Mouse (Mus musculus): ENCODE results near the gene Dclk2. TPM values are rescaled to one million over a fixed set of nuclear protein-coding genes. Genes with fewer than 3 reads are reported as not detected.

Gene Dclk2
- total RNA-seq, 2 experiments from 2014 or later = 1.00 to 1.6 TPM

DNA sequence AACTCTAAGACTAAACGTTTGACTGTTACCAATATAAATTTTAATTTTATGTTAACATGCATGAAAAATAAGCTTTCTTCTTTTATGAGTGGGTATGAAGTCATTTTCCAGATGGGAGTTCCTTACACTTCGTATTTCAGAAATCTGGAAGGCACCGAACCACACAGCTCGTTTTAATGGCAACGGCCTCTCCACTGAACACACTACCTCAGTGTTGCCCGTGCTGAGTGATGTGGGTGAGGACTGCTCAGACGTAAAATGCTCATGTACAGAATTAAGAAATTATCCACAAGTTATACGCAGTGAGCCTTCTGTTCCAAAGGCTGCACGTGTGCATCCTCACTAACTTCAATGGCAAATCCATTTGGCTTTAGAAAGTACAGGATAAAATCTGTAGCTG, 113.8 kb downstream of the Dclk2 start:
- DNase-seq = no peak
- intact Hi-C loops (cut with DNase I) = no loop called here

DNA sequence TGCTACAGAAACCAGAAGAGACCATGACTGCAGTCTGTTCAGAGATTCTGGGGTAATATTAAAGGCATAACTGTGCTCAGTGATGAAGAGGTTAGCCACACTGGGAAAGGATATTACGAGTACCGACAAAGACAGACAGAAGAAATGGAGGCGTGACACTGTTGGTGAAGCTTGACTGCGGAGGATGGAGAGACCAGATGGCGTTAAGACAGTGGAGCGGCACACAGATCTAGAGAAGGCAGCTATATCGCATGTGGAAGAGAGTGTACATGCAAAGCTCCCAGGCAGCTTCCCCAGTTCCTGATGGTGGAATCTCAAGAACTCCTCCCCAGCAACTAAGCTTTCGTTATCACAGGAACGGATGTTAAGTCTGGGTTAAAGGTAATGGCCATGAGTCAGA, 116.4 kb downstream of the Dclk2 start:
- no peak for DNase-seq
- intact Hi-C loops (cut with DNase I) = no loop called here

DNA sequence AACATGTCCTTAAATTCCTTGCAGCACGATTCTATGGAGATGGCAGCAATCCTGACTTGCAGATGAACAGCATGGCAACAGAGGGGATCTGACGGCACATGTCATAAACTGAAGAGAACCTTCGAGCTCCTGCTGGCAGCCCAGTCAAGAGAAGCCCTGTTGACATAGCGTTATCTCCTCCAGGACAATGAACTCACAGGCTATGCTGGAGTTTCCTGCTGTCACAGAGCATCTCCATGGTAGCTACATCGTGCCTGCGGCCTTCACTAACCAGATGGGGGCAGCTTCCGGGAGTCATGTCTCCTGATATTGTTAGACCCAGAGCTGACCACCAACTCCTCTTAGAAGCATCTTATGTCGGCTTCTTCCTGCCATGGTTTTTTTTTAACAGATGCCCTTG, 117.8 kb downstream of the Dclk2 start:
- intact Hi-C loops (cut with DNase I) = no loop called here
- no peak for DNase-seq

DNA sequence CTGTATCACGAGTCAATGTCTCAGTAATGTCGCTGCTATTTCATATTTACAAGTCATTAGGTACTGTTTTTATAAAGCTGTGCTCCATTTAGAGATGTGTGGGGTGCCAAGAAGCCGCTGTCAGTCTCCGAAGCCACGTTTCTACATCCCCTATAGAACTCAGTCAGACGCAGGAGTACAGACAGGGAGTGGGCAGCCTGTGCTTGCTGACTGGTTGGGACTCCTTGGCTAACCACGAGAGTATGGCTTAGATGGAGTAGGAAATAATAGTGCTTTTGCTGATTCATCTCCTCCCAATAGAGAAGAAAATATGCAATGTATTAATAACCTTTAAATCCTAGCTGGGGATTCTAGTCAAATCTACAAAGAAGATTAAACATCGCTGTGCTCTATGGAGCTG, 119.8 kb downstream of the Dclk2 start:
- intact Hi-C loops (cut with DNase I) = no loop called here
- DNase-seq = no peak

DNA sequence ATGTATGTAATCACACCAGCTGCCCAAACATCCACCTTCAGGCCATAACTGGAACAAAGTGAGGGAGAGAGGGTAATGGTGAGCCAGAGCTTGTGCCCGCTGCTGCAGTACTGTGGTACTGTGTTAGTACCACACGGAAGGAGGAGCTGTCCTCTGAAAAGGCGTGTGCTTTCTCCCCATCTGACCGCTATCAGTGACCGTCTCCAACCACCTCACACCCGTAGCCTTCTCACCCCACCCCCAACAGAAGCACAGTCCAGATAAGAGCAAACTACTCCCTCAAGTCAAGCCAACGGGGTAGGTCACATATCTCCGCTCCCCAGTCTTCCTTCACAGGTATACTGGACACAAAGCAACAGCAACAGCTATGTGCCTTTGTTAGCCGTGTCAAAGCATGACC, 121.6 kb downstream of the Dclk2 start:
- DNase-seq = no peak
- intact Hi-C loops (cut with DNase I) = no loop called here

DNA sequence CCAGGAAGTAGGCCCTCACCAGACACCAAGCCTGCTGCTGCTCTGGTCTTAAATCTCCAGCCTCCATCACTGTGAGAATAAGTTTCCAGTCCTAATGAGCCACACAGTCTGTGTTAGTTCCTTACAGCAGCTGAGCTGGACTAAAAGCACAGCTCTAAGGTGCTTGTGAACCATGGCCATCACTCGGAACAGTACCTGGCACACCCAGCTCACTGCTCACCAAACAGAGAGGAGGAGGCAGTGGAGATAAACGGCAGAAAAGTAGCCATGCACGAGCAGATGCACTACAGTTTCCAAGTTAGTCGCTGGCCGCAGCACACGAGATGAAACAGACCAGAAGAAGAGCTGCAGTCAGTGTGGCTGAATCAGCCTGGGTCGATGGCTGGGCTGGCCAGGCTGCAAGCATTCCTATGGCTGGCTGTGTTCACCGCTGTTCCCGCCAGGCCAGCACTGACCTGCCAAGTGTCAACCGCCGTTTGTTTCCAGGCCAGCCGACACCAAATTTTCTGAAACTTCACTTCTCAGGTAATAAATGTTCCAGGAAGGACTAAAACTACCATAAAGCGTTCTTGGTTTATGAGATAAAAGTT, 122.7 kb downstream of the Dclk2 start:
- DNase-seq = no peak
- intact Hi-C loops (cut with DNase I) = no loop called here

DNA sequence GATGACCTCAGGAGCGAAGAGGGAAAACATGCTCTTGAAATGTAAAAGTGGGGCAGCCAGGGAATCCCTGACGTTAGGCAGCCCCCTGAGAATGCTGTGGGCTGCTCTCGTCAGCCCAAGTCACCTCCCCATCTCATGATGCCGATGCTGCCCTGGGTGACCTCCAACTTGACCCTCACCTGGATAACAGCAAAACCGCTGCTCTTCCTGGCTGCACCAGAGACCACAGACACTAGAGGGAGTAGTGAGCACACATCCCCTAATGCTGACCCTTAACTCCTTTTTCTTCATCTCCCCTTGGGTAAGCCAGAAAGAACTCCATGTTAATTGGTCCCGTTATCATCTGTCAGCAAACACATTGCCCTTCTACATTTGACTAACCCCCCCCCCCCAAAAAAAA, 123.9 kb downstream of the Dclk2 start:
- DNase-seq = no peak
- intact Hi-C loops (cut with DNase I) = no loop called here

DNA sequence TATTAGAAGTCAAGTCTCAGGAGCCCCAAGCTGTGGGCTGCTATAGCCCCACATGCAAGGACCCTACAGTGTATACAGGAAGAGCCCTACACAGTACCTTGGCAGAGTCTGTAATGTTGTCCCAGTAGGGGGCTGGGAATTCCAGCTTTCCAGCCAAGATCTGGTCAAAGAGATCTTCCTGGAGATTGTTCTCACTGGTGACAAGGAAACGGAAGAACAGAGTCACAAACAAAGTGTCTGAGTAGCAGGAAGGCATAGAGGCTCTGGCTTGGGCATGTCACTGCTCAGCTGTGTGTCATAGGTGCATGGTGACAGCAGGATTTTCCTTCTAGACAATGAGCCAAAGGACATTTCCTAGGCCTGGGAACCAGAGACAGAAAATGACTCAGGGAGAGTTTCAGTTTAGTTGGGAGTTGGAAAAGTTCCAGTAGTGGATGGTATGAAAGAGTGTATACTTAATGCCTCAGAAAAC, 126.9 kb downstream of the Dclk2 start:
- intact Hi-C loops (cut with DNase I) = no loop called here
- peak in 1 of 2 experiments; percentile 30 for DNase-seq

DNA sequence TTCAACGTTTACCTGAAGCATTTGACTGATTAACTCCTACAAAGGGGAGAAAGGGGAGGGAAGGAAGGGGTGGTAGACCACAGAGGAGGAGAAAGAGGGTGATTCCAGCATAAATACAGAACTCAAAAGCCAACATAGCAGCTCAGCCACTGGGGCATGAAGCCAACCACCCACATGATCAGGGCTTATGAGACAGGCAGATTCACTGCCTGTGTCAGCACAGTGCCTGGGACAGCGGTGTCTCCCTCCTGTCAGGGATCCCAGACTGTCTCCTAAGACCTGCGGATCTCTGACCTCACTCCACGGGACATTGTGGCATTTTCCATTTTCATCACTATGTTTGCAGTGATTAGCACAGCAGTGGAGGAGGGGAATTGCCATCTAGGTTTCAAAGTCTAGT, 127.4 kb downstream of the Dclk2 start:
- intact Hi-C loops (cut with DNase I) = no loop called here
- DNase-seq = no peak

DNA sequence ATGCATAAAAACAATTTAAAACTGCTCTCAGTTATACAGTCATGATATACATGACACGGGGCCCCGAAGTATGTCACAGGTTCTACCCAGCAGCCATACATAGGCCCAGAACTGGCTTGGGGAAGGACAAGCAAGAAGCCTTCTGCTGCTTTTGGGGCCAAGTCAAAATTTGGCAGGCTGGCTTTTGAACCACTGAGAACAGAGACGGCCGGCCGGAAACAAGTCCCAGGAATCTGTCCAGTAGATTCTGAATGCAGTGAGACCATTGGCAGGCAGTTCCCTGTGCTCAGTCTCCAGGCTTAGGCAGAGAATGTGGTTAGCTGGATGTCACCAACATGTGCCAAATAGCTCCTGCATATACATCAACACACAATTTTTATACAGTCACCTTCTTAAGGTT, 130.9 kb downstream of the Dclk2 start:
- DNase-seq = peak in 1 of 2 experiments; percentile 16

DNA sequence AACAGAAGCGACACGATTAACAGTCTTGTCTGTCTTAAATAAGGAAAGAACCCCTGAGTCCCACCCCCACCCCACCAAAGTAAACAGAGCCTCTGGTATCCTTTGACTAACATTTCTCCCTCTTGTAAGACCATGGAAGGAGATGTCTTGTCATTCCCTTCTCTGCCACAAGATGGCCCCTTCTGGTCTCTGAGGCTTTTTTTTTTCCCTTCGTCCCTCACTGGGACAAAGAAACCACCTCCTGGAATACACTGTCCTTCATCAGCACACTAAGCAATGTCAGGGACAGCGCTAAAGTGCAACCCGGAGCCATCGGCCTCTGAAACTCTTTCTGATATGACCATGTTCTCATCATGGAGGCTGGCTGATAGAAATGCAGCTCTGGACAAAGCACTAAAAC, 131.9 kb downstream of the Dclk2 start:
- intact Hi-C loops (cut with DNase I) = loop anchor here (1.0 kb wide), 2 partner anchors 24 to 188 kb away; no protein-coding TSS in a partner anchor
- peak; percentile 60 for DNase-seq

More for the DNA sequence above, 130.9 kb downstream of the Dclk2 start:
- intact Hi-C loops (cut with DNase I) = loop anchor here (2.0 kb wide), 1 partner anchor 131 kb away; the partner anchor contains the start of gene Dclk2

DNA sequence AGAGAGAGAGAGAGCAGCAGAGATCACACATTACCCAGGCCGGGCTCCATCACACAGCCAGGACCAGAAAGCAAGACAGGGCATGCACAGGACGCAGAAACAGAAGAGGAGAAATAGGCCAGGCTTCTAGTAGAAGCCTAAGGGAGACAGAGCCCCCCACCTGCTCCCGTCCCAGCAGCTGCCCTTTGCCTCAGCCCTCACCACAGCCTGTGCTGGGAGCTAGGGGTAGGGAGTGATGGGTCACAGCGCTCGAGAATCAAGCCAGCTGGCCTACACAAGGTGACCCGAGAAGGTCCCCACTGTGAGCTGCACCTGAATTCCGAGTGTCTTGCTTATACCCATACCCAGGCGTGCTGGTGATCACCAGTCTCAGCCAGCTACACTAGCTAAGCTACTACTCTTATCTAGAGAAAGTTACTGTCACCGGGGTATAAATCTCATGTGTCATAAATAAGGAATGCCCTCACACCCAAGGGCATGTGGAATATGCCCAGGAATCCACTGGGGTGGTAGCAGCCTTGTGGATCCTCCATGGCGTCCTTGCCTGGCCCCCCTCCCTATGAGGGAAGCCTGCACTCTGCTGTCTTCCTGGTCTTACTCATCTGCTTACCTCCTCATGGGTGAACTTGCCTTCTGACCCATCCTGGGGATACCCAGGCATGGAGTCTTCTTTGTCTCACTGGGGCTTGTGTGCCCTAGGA, 133.1 kb downstream of the Dclk2 start:
- intact Hi-C loops (cut with DNase I) = loop anchor here (1.0 kb wide), 2 partner anchors 25 to 189 kb away; no protein-coding TSS in a partner anchor
- DNase-seq = no peak

DNA sequence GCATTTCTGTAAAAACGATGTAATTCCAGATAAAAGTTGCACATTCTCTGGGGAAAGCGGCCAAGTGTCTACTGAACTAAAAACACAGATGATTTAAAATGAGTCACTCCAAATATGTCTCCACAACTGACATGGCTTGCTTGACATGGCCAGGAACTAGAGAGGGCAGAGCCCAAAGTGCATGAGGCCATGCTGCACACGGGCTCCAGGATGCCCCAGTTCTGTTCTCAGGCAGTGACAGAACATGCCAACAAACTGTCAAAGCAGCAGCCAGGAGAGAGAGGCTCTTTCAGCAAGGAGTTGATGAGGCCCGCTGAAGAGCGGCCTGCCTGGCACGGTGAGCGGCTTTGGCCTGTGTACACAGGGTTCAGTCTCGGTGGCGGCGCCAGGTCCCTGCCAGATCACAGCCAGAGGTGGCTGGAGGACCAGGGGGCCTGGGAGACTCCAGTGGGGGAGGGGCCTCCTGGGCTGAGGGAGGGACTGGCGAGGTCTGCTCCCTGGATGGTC, 133.8 kb downstream of the Dclk2 start:
- peak; percentile 60 to 68 for DNase-seq
- intact Hi-C loops (cut with DNase I) = no loop called here

DNA sequence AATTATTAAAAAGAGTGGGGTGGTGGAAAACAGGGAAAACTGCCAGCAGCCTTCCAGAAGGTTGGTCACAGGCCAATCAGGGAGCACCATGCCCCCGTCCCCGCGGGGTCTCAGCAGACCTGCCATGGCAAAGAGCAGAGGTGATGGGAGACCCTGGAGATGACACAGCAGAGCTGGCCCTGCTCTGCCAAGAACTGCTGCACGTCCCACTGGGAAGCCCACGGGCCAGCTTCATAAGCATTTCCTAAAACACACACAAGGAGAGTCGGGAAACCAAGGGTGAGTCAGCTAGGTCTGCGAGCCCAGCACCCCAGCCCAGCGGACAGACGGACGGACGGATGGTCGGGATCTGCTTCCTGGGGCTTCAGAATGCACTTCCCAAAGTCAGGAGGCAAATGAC, 134.4 kb downstream of the Dclk2 start:
- intact Hi-C loops (cut with DNase I) = no loop called here

DNA sequence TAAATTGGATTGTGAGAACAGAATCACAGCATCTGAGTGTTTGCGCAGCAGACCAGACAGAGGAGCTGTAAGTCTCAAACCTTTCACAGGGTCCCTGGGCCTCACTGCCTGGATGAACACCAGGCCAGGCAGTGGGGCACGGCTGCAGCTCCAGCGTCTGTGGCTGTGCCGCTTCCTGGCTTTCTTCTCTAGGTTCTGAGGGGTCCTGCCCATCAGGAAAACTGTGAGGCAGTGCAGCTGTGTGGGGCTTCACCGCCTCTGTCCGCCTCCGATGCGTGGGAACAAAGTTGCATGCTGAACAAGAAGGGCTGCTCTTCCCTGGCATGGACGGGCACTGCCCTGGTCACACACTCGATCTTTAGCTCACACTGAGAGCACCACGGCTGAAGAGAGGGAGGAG, 135.7 kb downstream of the Dclk2 start:
- intact Hi-C loops (cut with DNase I) = no loop called here
- no peak for DNase-seq

More for the DNA sequence above, 134.4 kb downstream of the Dclk2 start:
- DNase-seq = no peak

DNA sequence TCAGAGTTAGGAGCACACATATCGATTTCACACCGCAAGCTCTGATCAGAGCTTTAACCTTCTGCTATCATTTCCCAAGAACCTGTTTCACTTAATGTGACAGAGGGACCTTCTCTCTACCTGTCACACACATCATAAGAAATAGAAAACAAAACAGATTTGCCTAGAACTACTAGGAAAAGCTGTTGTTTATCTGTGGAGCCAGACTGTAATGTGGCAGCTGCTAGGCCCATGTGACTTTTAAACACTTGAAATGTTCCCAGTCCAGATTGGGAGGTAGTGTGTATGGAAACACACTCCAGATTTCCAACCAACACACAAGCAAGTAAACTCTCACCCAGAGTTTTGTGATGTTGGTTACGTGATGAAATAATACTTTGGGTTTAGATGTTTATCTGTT, 136.6 kb downstream of the Dclk2 start:
- DNase-seq = no peak
- intact Hi-C loops (cut with DNase I) = no loop called here

DNA sequence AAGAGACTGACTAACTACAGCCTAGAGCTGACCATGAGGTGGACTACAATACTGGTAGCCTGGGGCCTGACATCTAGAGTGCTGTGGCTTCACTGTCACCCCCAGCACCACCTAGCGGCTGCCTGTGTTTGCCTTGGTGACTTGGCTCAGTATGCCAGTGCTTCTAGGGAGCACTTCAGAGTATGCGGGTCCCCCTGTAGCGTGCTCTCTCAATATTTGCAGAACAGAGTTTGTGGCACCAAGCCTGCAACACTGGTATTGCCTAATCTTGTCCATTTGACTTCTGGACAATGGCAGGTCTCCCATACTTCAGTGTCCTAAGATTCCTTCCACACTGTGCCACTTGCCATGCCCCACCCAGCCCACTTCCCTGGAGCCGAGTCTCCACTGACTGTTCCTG, 140.9 kb downstream of the Dclk2 start:
- no peak for DNase-seq

DNA sequence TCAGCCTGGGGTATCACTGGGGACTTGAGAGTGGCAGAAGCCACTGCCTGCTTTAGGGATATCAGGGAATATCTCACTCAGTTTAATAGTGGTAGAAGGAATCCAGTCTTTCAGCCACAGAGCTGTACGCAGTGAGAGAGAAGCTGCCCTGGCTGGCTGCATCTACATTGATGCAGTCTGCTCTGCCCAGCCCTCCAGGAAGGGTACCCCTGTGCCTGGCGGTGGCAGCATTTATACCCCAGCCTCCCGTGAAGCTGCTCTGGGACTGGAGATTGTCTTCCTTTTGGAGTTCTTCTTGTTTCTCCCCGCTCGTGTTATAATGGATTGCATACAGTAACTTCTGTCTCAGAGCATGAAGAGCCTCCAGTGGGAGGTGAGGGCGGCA, 145.2 kb downstream of the Dclk2 start:
- intact Hi-C loops (cut with DNase I) = no loop called here
- DNase-seq = no peak

More for the DNA sequence above, 140.9 kb downstream of the Dclk2 start:
- intact Hi-C loops (cut with DNase I) = no loop called here

DNA sequence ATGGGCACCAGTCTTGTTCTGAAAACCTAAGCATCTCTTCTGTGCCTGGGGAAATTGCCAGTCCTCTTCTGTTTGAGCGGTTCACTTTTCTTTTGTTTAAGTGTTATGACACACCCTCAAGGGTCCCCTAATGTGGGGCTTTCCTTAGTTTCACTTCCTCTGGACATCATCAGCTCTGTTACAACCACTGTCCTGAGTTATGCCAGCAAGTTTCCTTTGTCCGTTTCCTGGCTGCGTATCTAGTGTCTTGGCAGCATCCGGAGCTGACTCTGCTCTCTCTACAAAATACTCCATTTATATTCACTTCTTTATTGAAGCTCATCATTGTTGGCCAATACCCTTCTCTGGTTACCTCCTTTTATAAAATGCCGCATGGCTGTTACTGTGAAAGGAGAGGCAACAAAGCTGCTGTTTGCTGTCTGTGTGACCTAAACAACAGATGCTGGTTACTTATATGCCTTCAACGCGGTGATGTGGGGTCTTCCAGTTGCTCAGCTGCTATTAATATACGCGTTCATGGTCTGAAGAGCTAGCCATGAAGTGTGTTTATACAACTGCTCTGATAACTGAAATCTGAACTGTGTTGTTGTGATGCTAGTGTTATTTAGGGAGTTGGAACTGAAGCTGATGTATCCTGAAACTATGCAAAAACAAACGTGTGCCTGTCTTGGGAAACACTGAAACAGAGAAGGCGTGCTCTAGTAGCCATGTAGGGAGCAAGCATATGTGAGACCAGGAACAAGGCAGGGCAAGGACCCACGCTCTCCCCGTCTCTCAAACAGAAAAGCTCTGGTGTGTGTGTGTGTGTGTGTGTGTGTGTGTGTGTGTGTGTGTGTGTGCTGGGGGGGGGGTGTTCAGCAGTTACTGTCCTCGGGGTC, 145.8 kb downstream of the Dclk2 start:
- DNase-seq = peak in 1 of 2 experiments; percentile 14

DNA sequence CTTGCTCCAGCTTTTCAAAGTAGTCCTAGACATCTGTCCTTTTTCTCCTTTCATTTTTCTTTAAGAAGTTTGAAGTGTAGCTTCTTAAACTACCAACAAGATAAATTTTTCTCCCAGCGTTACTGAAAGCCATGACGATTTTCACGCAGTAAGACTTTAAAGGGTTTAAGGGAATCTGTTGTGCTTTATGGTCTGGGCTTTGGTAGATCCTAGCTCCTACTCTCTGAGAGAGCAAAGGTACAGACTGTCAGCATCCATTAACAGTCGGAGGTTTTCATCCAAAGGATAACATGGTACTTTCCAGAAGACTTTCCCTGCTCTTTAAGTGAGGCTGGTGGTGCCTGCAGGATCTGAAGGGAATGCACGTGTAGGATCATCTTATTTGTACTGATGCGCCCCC, 151.7 kb downstream of the Dclk2 start:
- intact Hi-C loops (cut with DNase I) = loop anchor here (10.0 kb wide), 1 partner anchor 444 kb away; no protein-coding TSS in a partner anchor
- DNase-seq = no peak

More for the DNA sequence above, 145.8 kb downstream of the Dclk2 start:
- intact Hi-C loops (cut with DNase I) = no loop called here

DNA sequence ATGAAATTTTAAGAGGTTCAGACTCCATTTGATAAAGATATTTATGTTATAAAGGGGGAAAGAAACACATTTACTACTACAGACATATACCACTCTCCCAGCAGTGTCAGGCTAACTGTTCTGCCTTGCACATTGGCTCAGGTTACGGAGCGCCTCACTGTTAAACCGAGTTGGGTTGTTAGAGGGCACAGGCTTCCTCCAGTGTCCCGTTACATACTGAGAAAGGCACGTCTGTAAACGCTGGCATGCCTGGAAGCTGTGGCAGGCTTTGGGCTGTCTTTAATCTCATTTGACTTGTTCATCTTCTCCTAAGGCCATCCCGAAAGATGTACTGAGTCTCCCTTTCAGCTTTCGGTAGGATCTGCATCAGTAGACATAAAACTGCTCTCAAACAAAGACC, 152.1 kb downstream of the Dclk2 start:
- intact Hi-C loops (cut with DNase I) = loop anchor here (10.0 kb wide), 1 partner anchor 444 kb away; no protein-coding TSS in a partner anchor
- no peak for DNase-seq

Data from heart, postnatal 36 days (tissue).